10 mouse cellular contexts compared by ENCODE assay signal in the genomic region with DNA sequence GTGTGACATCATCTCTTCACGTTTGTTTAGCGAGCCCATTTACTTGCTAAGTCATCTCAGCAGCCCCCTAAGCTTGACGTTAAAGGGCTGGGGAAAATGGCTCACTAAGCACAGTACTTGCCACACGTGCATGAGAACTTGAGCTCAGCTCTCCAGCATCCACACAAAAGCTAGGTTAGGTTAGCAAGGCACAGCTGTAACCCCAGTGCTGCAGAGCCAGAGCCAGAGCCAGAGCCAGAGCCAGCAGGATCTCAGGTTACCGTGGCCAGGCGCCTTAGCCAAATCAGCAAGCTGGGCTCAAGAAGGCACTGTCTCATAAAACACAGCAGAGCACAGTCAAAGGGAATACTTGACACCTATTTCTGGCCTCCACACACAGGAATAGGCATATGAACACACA. TPM values are rescaled to one million over a fixed set of nuclear protein-coding genes. Genes with fewer than 3 reads are reported as not detected.
DNase-seq lines count a peak whose midpoint lies in the region; ATAC-seq and TF ChIP-seq lines count a peak whose summit lies in the region.
"Had no signal": no experiment of that assay in that cellular context is flagged by ENCODE, and none has a peak within 500 bp of the region (broad histone marks: within the 10 kb centered on the region; RNA-seq: fewer than 3 reads in every experiment).

No protein-coding gene starts in this region.

- no peak for ATAC-seq in liver, postnatal 0 days

- H3K4me1 ChIP-seq in liver, adult 2 months (ENCODE audit: control insufficient read depth, insufficient read depth, low read length): peaks cover 47% of the 10 kb centered on the region
- H3K4me1 ChIP-seq in liver, postnatal 0 days (ENCODE audit: insufficient read depth): peaks cover 15% of the 10 kb centered on the region; the same call in 1 of the 2 replicates

- no peaks in the 10 kb centered on the region for H3K27me3 ChIP-seq in liver, adult 2 months (ENCODE audit: control insufficient read depth, insufficient read depth, low read length)
- no peaks in the 10 kb centered on the region for H3K27me3 ChIP-seq in liver, postnatal 0 days (ENCODE audit: insufficient read depth, low read length)

- H3K4me2 ChIP-seq in liver, postnatal 0 days (ENCODE audit: low read depth, low read length): no peak overlapping the region

- peak overlapping the region; percentile 37 for H3K9ac ChIP-seq in liver, adult 2 months (ENCODE audit: low read depth, low read length)
- no peak overlapping the region for H3K9ac ChIP-seq in liver, postnatal 0 days (replicated peaks)
- H3K9ac ChIP-seq: liver, embryonic 14.5 days had no signal

- WGBS in liver, adult 2 months: 49% methylated on average over 6 of the region's 6 CpGs
- 82% methylated on average over 6 of the region's 6 CpGs for WGBS in liver, postnatal 0 days (ENCODE audit: insufficient replicate concordance)

- no peak for TF ChIP-seq EP300 in liver, postnatal 0 days (IDR thresholded peaks at IDR 0.05; ENCODE audit: low read depth)

- intact Hi-C loops in heart, postnatal 10 days (cut with DNase I): no loop called here

- no peak overlapping the region for H3K4me3 ChIP-seq in liver, adult 2 months (ENCODE audit: insufficient read depth, low read depth, low read length)
- H3K4me3 ChIP-seq in liver, postnatal 0 days (ENCODE audit: low read depth, low read length): no peak overlapping the region

- no peak for TF ChIP-seq POLR2A in liver, adult 2 months (IDR thresholded peaks at IDR 0.05; ENCODE audit: extremely low read depth, insufficient read depth, low read length)

- DNase-seq in liver, adult 2 months (ENCODE audit: extremely low read depth, low read depth, low spot score): peak; percentile 65
- DNase-seq in liver, postnatal 0 days: no peak
- peak; percentile 81 for DNase-seq in forelimb bud, embryonic 11.5 days (ENCODE audit: low read depth, low spot score)
- DNase-seq in heart, postnatal 10 days: peak; percentile 58 to 63
- peak; percentile 84 for DNase-seq in skeletal muscle tissue, adult 2 months (ENCODE audit: low read depth, low spot score)
- DNase-seq in liver: no peak
- no peak for DNase-seq in urinary bladder, postnatal 36 days (ENCODE audit: low spot score in 2 of 2)
- no peak for DNase-seq in lung, postnatal 10 days

- peak overlapping the region; percentile 59 for H3K27ac ChIP-seq in liver, adult 2 months (replicated peaks; ENCODE audit: insufficient read depth, low read depth, low read length)
- no peak overlapping the region for H3K27ac ChIP-seq in liver, postnatal 0 days (ENCODE audit: low read depth)
- H3K27ac ChIP-seq: liver, embryonic 14.5 days had no signal

- H3K9me3 ChIP-seq in liver, postnatal 0 days (ENCODE audit: low read length): no peaks in the 10 kb centered on the region

- 0 out of 2 replicates have a peak, but pooled peaks cover 2% of the 10 kb centered on the region for H3K36me3 ChIP-seq in liver, adult 2 months (ENCODE audit: control insufficient read depth, insufficient read depth, low read length)
- H3K36me3 ChIP-seq in liver, postnatal 0 days (replicated peaks; ENCODE audit: insufficient read depth, low read length): peaks cover 14% of the 10 kb centered on the region

- no peak for TF ChIP-seq CTCF in liver, adult 2 months (IDR thresholded peaks at IDR 0.05; ENCODE audit: low read depth, low read length)
- no peak for TF ChIP-seq CTCF in liver, postnatal 0 days (IDR thresholded peaks at IDR 0.05; ENCODE audit: low read depth)

- peaks cover 9% of the 10 kb centered on the region; the same call in 1 of the 2 replicates for H3K79me2 ChIP-seq in liver, adult 2 months (ENCODE audit: control insufficient read depth, insufficient read depth, low read length)

RNA-seq across cellular contexts. Expression of gene Ube4b, which starts 31.0 kb away (rescaled TPM):
- total RNA-seq in liver, adult 2 months (2014; rRNA removed): 22.4 and 23.3 TPM in 2 replicates
- 28.2 and 30.0 TPM in 2 replicates for polyA plus RNA-seq in liver, adult 2 months (2012; rRNA removed)
- polyA plus RNA-seq in liver, postnatal 0 days (2015; fragmentation: Nextera tagmentation; extraction: Ambion mirVana): 11.9 and 12.7 TPM in 2 replicates
- 10 to 100 TPM; 53.6 to 60.2 TPM for total RNA-seq in heart, postnatal 10 days (2021)

RNA-seq across cellular contexts. Expression of gene Rbp7, which starts 59.2 kb away (rescaled TPM):
- total RNA-seq in liver, adult 2 months (2014; rRNA removed): not detected in 2 replicates
- polyA plus RNA-seq in liver, adult 2 months (2012; rRNA removed): not detected in 2 replicates
- polyA plus RNA-seq in liver, postnatal 0 days (2015; fragmentation: Nextera tagmentation; extraction: Ambion mirVana): 0.21 TPM in 1 of 2 replicates, not detected in the other
- total RNA-seq in heart, postnatal 10 days (2021): 10 to 100 TPM; 35.2 to 76.0 TPM
- total RNA-seq: hematopoietic stem cell, adult 5-6 weeks had no signal
- polyA plus RNA-seq: liver, embryonic 14.5 days had no signal

Comparison
In these comparisons a context has a peak if more than half of its experiments do, and no peak if none do; other contexts are left out.
1. DNase-seq: peak in liver, adult 2 months (single experiment), forelimb bud, embryonic 11.5 days (single experiment), heart, postnatal 10 days (2 of 2) and skeletal muscle tissue, adult 2 months (single experiment); none in liver, postnatal 0 days (single experiment), liver (single experiment), urinary bladder, postnatal 36 days (0 of 2) and lung, postnatal 10 days (single experiment).
2. RNA of gene Rbp7, which starts 59.2 kb away (total RNA-seq): 35.2 to 76.0 TPM in heart, postnatal 10 days; not detected in liver, adult 2 months; every median in the first group is over 10 times any median in the second.